Mouse (Mus musculus): ENCODE measurements at regions not wholly inside any gene's neighbourhood (a gene's known extent, or its start where the extent isn't known, plus 50 kb on each side); places are given as distances from the start of the nearest gene placed in this dataset.
"Not testable (repeated sequence)": the region's sequence is repeated elsewhere in the genome, so short reads cannot be mapped to it uniquely, and the experiment has no call there.

GRCm38 (mm10) chr12:77860769-77861557, 333.1 kb upstream of the Gm6657 start:
- DNase-seq: no peak

GRCm38 (mm10) chr12:77867947-77868495, 326.0 kb upstream of the Gm6657 start:
- DNase-seq: no peak

GRCm38 (mm10) chr12:77869296-77869695, 324.7 kb upstream of the Gm6657 start:
- DNase-seq: peak; percentile 27

- DNase-seq: no peak
Observed at GRCm38 (mm10) chr12:77887335-77887734, 306.7 kb upstream of the Gm6657 start.

- DNase-seq: no peak
Observed at GRCm38 (mm10) chr12:77891452-77891851, 302.6 kb upstream of the Gm6657 start.

- DNase-seq: no peak
Observed at GRCm38 (mm10) chr12:77894238-77894637, 299.8 kb upstream of the Gm6657 start.

- no peak for DNase-seq
Observed at GRCm38 (mm10) chr12:77895508-77895907, 298.5 kb upstream of the Gm6657 start.

- DNase-seq: not testable (repeated sequence)
Observed at GRCm38 (mm10) chr12:77898974-77899373, 295.1 kb upstream of the Gm6657 start.

- DNase-seq: no peak
Observed at GRCm38 (mm10) chr12:77901254-77901653, 292.8 kb upstream of the Gm6657 start.

GRCm38 (mm10) chr12:77912863-77913554, 281.0 kb upstream of the Gm6657 start:
- DNase-seq: no peak

GRCm38 (mm10) chr12:77928729-77929128, 265.3 kb upstream of the Gm6657 start:
- no peak for DNase-seq

GRCm38 (mm10) chr12:77929571-77929970, 264.5 kb upstream of the Gm6657 start:
- DNase-seq: no peak

GRCm38 (mm10) chr12:77943960-77944359, 250.1 kb upstream of the Gm6657 start:
- DNase-seq: no peak

GRCm38 (mm10) chr12:77949474-77950017, 244.5 kb upstream of the Gm6657 start:
- peak; percentile 31 for DNase-seq

GRCm38 (mm10) chr12:77952492-77952891, 241.6 kb upstream of the Gm6657 start:
- no peak for DNase-seq

GRCm38 (mm10) chr12:77962631-77963030, 231.4 kb upstream of the Gm6657 start:
- no peak for DNase-seq

GRCm38 (mm10) chr12:77968543-77968942, 225.5 kb upstream of the Gm6657 start:
- no peak for DNase-seq

GRCm38 (mm10) chr12:77970026-77970425, 224.0 kb upstream of the Gm6657 start:
- no peak for DNase-seq

- no peak for DNase-seq
Observed at GRCm38 (mm10) chr12:77972165-77972564, 221.9 kb upstream of the Gm6657 start.

- DNase-seq: no peak
Observed at GRCm38 (mm10) chr12:77976952-77977351, 217.1 kb upstream of the Gm6657 start.

GRCm38 (mm10) chr12:77986738-77987137, 207.3 kb upstream of the Gm6657 start:
- DNase-seq: no peak

GRCm38 (mm10) chr12:77989766-77990165, 204.3 kb upstream of the Gm6657 start:
- no peak for DNase-seq

GRCm38 (mm10) chr12:77991627-77992026, 202.4 kb upstream of the Gm6657 start:
- DNase-seq: peak; percentile 19

- no peak for DNase-seq
Observed at GRCm38 (mm10) chr12:77994176-77994575, 199.9 kb upstream of the Gm6657 start.

All from right cerebral cortex, adult 18-20 months (tissue).